Mouse (Mus musculus) limb, embryonic 14.5 days (tissue): Measurements from ENCODE around the gene Olfr1420. TPM values are rescaled to one million over a fixed set of nuclear protein-coding genes. Genes with fewer than 3 reads are reported as not detected.
A peak's percentile ranks its signal among the peaks of the same experiment; 100 is the strongest.
"Not testable (repeated sequence)": the region's sequence is repeated elsewhere in the genome, so short reads cannot be mapped to it uniquely, and the experiment has no call there.

Experiments
- ATAC-seq: fragments of 200-750 bp; cut with Nextera tagmentation; 2 replicates; pipeline ENCODE4 v1.8.0; 2017; ENCODE audit warnings: low read depth, moderate number of reproducible peaks, moderate TSS enrichment; ENCODE audit not compliant: low FRiP score
- DNase-seq: peaks from one replicate; pipeline ENCODE4 v3.0.0-alpha.2; 2015; ENCODE audit warnings: low spot score
- H3K27ac ChIP-seq: fragments of 300-500 bp; sonication (generic); replicated peaks from 2 replicates; pipeline ENCODE4 v1.5.1; 2014; ENCODE audit warnings: low read depth, mild to moderate bottlenecking, low read length, moderate library complexity, mixed read lengths
- H3K27me3 ChIP-seq: fragments of 300-500 bp; sonication (generic); 2 replicates; pipeline ENCODE4 v1.6.1; 2014; ENCODE audit warnings: low read length, mixed read lengths; ENCODE audit not compliant: control insufficient read depth, insufficient read depth
- H3K36me3 ChIP-seq: fragments of 300-500 bp; sonication (generic); 2 replicates; pipeline ENCODE4 v1.6.1; 2014; ENCODE audit warnings: mild to moderate bottlenecking, low read length, moderate library complexity, mixed read lengths; ENCODE audit not compliant: control insufficient read depth, insufficient read depth
- H3K4me1 ChIP-seq: fragments of 300-500 bp; sonication (generic); 2 replicates; pipeline ENCODE4 v1.6.1; 2014; ENCODE audit warnings: antibody characterized with exemption, low read length, mixed read lengths; ENCODE audit not compliant: control insufficient read depth, insufficient read depth
- H3K4me2 ChIP-seq: fragments of 300-500 bp; sonication (generic); replicated peaks from 2 replicates; pipeline ENCODE4 v1.6.1; 2014; ENCODE audit warnings: low read depth, mild to moderate bottlenecking, low read length, moderate library complexity; ENCODE audit not compliant: severe bottlenecking
- H3K4me3 ChIP-seq: fragments of 300-500 bp; sonication (generic); replicated peaks from 2 replicates; pipeline ENCODE4 v1.5.1; 2014; ENCODE audit warnings: low read length
- H3K9ac ChIP-seq: fragments of 300-500 bp; sonication (generic); 2 replicates; pipeline ENCODE4 v1.6.1; 2014; ENCODE audit warnings: mild to moderate bottlenecking, low read depth, low read length, moderate library complexity; ENCODE audit not compliant: severe bottlenecking
- H3K9me3 ChIP-seq: fragments of 300-500 bp; sonication (generic); 2 replicates; pipeline ENCODE4 v1.6.1; 2016; ENCODE audit warnings: low read length; ENCODE audit not compliant: control insufficient read depth
- POLR2A ChIP-seq: fragments of 200-500 bp; IDR thresholded peaks from 2 replicates; pipeline ENCODE4 v1.8.0; 2012; ENCODE audit warnings: inconsistent platforms, mild to moderate bottlenecking, moderate library complexity, borderline replicate concordance; ENCODE audit not compliant: insufficient read depth, insufficient read length; ENCODE audit errors: extremely low read depth
- WGBS: fragments of 180-500 bp; shearing (Covaris S2); extraction: QIAGEN DNeasy Blood & Tissue Kit; methylation state at CpG from one replicate; pipeline ENCODE4 v1.1.7; 2014; 5-methylcytosine and 5-hydroxymethylcytosine counted together
- microRNA-seq: library from miRNA; unstranded; fragments of <30 nt; microRNA quantifications from one replicate; pipeline ENCODE4, GENCODE M21; 2016
- polyA plus RNA-seq, 2 experiments: library from polyadenylated mRNA; depleted of rRNA in 1 of 2; stranded (reverse) in 1 of 2; unstranded in 1 of 2; fragments of >200 nt; fragmentation: Nextera tagmentation in 1 of 2; extraction: Ambion mirVana in 1 of 2; gene quantifications; 2 replicates each; pipeline versions ENCODE4 v1.2.1 to v1.2.3; 2012 to 2014

Olfr1420 gene
- polyA plus RNA-seq, 2 experiments, result not detected

- no peak for DNase-seq
- Histone ChIP-seq H3K27ac (no peak overlapping the region), H3K4me1 (no peaks in the 10 kb centered on the region), H3K36me3 (peaks cover 85% of the 10 kb centered on the region), H3K4me2 (no peak overlapping the region), H3K9me3 (no peaks in the 10 kb centered on the region), H3K4me3 (no peak overlapping the region), H3K9ac (no peak overlapping the region), H3K27me3 (no peaks in the 10 kb centered on the region)
- WGBS, result 88% methylated on average over 2 of the region's 2 CpGs
- ATAC-seq, result no peak
- no peak for TF ChIP-seq POLR2A
These were observed 40.0 kb downstream of the Olfr1420 start for GRCm38 (mm10) chr19:11926380-11926779.

GRCm38 (mm10) chr19:11928025-11928748, 41.8 kb downstream of the Olfr1420 start:
- DNase-seq (no peak), ATAC-seq (no peak)
- Histone ChIP-seq H3K27ac (no peak overlapping the region), H3K36me3 (peaks cover 90% of the 10 kb centered on the region), H3K27me3 (no peaks in the 10 kb centered on the region), H3K4me1 (no peaks in the 10 kb centered on the region), H3K9me3 (no peaks in the 10 kb centered on the region), H3K4me3 (no peak overlapping the region), H3K4me2 (no peak overlapping the region), H3K9ac (no peak overlapping the region)
- no peak for TF ChIP-seq POLR2A
- 89% methylated on average over 4 of the region's 4 CpGs for WGBS

DNA sequence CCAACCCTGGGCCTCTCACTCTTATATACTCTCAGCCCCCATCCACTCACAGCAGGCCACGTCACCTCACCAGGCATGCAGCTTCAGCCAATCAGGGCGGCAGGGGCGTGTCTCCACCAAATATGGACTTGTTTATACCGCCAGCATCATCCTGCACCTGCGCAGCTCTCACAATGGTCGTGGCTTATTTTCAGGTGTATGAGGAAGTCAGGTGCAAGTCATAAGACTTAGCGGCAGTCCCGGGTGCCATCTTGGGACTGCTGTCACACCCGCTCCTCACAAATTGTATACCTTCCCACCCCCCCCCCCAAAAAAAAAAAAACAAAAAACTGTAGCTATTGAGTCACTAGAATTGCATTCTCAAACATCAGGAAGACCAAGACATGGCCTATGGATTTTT, 60.1 kb downstream of the Olfr1420 start:
- ATAC-seq, H3K9me3 ChIP-seq, H3K4me2 ChIP-seq, DNase-seq, H3K4me1 ChIP-seq, H3K27me3 ChIP-seq, H3K27ac ChIP-seq, H3K4me3 ChIP-seq, H3K9ac ChIP-seq: not testable (repeated sequence)
- WGBS, result 95% methylated on average over 9 of the region's 9 CpGs
- H3K36me3 ChIP-seq, result peaks cover 36% of the 10 kb centered on the region

Small RNAs within 50 kb of the gene (microRNA-seq; reads per million reads assigned to microRNA genes)
- 3.2 reads per million, percentile 7 among the genes with 10 or more reads in this experiment for gene Mir6994

Other genes with a start within 250 kb of the Olfr1420 start
- 0.13 TPM in 1 of 2 replicates, not detected in the other for gene Ms4a3, start 245.7 kb upstream of the Olfr1420 start, polyA plus RNA-seq (2012; rRNA removed)
- 0.39 TPM in 1 of 2 replicates, not detected in the other for gene Ms4a3, start 245.7 kb upstream of the Olfr1420 start, polyA plus RNA-seq (2014; fragmentation: Nextera tagmentation; extraction: Ambion mirVana)
- gene Oosp2, start 226.0 kb upstream of the Olfr1420 start, polyA plus RNA-seq (2012; rRNA removed), result not detected in 2 replicates
- gene Oosp2, start 226.0 kb upstream of the Olfr1420 start, polyA plus RNA-seq (2014; fragmentation: Nextera tagmentation; extraction: Ambion mirVana), result not detected in 2 replicates
- gene Oosp1, start 195.4 kb upstream of the Olfr1420 start, polyA plus RNA-seq (2012; rRNA removed), result not detected in 2 replicates
- not detected in 2 replicates for gene Oosp1, start 195.4 kb upstream of the Olfr1420 start, polyA plus RNA-seq (2014; fragmentation: Nextera tagmentation; extraction: Ambion mirVana)
- gene Oosp3, start 189.5 kb upstream of the Olfr1420 start, polyA plus RNA-seq (2012; rRNA removed), result not detected in 2 replicates
- not detected in 2 replicates for gene Oosp3, start 189.5 kb upstream of the Olfr1420 start, polyA plus RNA-seq (2014; fragmentation: Nextera tagmentation; extraction: Ambion mirVana)
- gene Gif, start 139.0 kb upstream of the Olfr1420 start, polyA plus RNA-seq (2012; rRNA removed), result not detected in 2 replicates
- not detected in 2 replicates for gene Gif, start 139.0 kb upstream of the Olfr1420 start, polyA plus RNA-seq (2014; fragmentation: Nextera tagmentation; extraction: Ambion mirVana)
- 19.0 and 30.3 TPM in 2 replicates for gene Mrpl16, start 116.2 kb upstream of the Olfr1420 start, polyA plus RNA-seq (2012; rRNA removed)
- 49.4 and 50.7 TPM in 2 replicates for gene Mrpl16, start 116.2 kb upstream of the Olfr1420 start, polyA plus RNA-seq (2014; fragmentation: Nextera tagmentation; extraction: Ambion mirVana)
- 3.9 and 5.2 TPM in 2 replicates for gene Stx3, start 67.2 kb upstream of the Olfr1420 start, polyA plus RNA-seq (2012; rRNA removed)
- gene Stx3, start 67.2 kb upstream of the Olfr1420 start, polyA plus RNA-seq (2014; fragmentation: Nextera tagmentation; extraction: Ambion mirVana), result 6.7 and 7.9 TPM in 2 replicates
- gene Olfr1417, start 47.3 kb upstream of the Olfr1420 start, polyA plus RNA-seq (2012; rRNA removed), result not detected in 2 replicates
- gene Olfr1417, start 47.3 kb upstream of the Olfr1420 start, polyA plus RNA-seq (2014; fragmentation: Nextera tagmentation; extraction: Ambion mirVana), result not detected in 2 replicates
- gene Olfr1418, start 25.5 kb upstream of the Olfr1420 start, polyA plus RNA-seq (2012; rRNA removed), result not detected in 2 replicates
- gene Olfr1418, start 25.5 kb upstream of the Olfr1420 start, polyA plus RNA-seq (2014; fragmentation: Nextera tagmentation; extraction: Ambion mirVana), result not detected in 2 replicates
- gene Olfr1419, start 11.5 kb upstream of the Olfr1420 start, polyA plus RNA-seq (2012; rRNA removed), result 0.06 TPM in 1 of 2 replicates, not detected in the other
- not detected in 2 replicates for gene Olfr1419, start 11.5 kb upstream of the Olfr1420 start, polyA plus RNA-seq (2014; fragmentation: Nextera tagmentation; extraction: Ambion mirVana)
- gene Patl1, start 25.8 kb downstream of the Olfr1420 start, polyA plus RNA-seq (2012; rRNA removed), result 38.5 and 45.1 TPM in 2 replicates
- 18.9 and 19.6 TPM in 2 replicates for gene Patl1, start 25.8 kb downstream of the Olfr1420 start, polyA plus RNA-seq (2014; fragmentation: Nextera tagmentation; extraction: Ambion mirVana)
- gene Osbp, start 79.4 kb downstream of the Olfr1420 start, polyA plus RNA-seq (2012; rRNA removed), result 33.4 and 37.5 TPM in 2 replicates
- 10.9 and 11.7 TPM in 2 replicates for gene Osbp, start 79.4 kb downstream of the Olfr1420 start, polyA plus RNA-seq (2014; fragmentation: Nextera tagmentation; extraction: Ambion mirVana)
- not detected in 2 replicates for gene Olfr1423, start 154.8 kb downstream of the Olfr1420 start, polyA plus RNA-seq (2012; rRNA removed)
- gene Olfr1423, start 154.8 kb downstream of the Olfr1420 start, polyA plus RNA-seq (2014; fragmentation: Nextera tagmentation; extraction: Ambion mirVana), result not detected in 2 replicates
- gene Olfr1424, start 176.1 kb downstream of the Olfr1420 start, polyA plus RNA-seq (2012; rRNA removed), result not detected in 2 replicates
- gene Olfr1424, start 176.1 kb downstream of the Olfr1420 start, polyA plus RNA-seq (2014; fragmentation: Nextera tagmentation; extraction: Ambion mirVana), result not detected in 2 replicates
- gene Olfr1425, start 191.2 kb downstream of the Olfr1420 start, polyA plus RNA-seq (2012; rRNA removed), result not detected in 2 replicates
- gene Olfr1425, start 191.2 kb downstream of the Olfr1420 start, polyA plus RNA-seq (2014; fragmentation: Nextera tagmentation; extraction: Ambion mirVana), result not detected in 2 replicates
- gene Olfr1426, start 205.4 kb downstream of the Olfr1420 start, polyA plus RNA-seq (2012; rRNA removed), result not detected in 2 replicates
- gene Olfr1426, start 205.4 kb downstream of the Olfr1420 start, polyA plus RNA-seq (2014; fragmentation: Nextera tagmentation; extraction: Ambion mirVana), result not detected in 2 replicates
- not detected in 2 replicates for gene Olfr1427, start 216.8 kb downstream of the Olfr1420 start, polyA plus RNA-seq (2012; rRNA removed)
- gene Olfr1427, start 216.8 kb downstream of the Olfr1420 start, polyA plus RNA-seq (2014; fragmentation: Nextera tagmentation; extraction: Ambion mirVana), result not detected in 2 replicates
- gene Olfr1428, start 229.3 kb downstream of the Olfr1420 start, polyA plus RNA-seq (2012; rRNA removed), result not detected in 2 replicates
- gene Olfr1428, start 229.3 kb downstream of the Olfr1420 start, polyA plus RNA-seq (2014; fragmentation: Nextera tagmentation; extraction: Ambion mirVana), result not detected in 2 replicates
- gene Olfr76, start 236.6 kb downstream of the Olfr1420 start, polyA plus RNA-seq (2012; rRNA removed), result not detected in 2 replicates
- not detected in 2 replicates for gene Olfr76, start 236.6 kb downstream of the Olfr1420 start, polyA plus RNA-seq (2014; fragmentation: Nextera tagmentation; extraction: Ambion mirVana)